Mouse (Mus musculus): ENCODE results near the gene Mylk2.

Mylk2 gene

DNA sequence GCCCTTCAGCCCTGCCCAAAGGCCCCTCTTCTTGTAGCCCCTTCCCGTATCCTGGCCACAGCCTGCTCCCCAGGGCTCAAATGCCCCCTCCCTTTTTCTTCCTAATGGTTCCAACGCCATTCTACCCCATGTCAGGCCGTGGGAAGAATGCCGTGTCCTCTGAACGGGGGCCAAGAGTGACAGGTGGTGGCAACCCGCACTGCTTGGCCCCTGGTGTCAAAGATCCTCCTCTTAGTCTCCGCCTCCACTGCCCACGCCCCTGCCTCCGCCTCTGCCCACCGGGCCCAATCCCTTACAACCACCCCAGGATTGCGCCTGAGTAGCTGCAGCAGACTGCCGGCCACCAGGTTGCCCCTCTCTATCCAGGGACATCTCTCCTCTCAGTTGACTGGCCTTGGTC, at the start of gene Mylk2:
Gene Mylk2, plus strand, starts transcription at position 322 of the 400 bp plus-strand sequence.
- in situ Hi-C loops (cut with MboI): no loop called here

DNA sequence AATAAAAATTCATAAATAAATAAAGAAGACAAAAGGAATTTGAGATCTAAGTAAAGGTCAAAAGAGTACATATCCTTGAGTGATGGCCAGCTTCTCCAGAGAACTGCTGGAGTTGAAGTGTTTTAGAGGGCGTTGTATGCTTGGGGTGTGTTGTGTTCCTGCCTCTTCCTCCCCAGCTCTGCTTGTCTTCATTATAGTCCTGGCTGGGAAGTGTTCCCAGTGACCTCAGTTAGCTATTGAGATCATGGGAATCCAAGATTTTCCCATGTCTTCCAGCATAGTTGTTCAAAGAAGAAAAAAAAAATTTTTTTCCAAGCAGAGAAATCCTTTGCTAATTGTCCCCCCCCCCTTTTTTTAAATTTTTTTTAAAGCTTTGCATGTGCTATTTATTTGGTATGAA, 49.3 kb upstream of the Mylk2 start:
- in situ Hi-C loops (cut with MboI): no loop called here

DNA sequence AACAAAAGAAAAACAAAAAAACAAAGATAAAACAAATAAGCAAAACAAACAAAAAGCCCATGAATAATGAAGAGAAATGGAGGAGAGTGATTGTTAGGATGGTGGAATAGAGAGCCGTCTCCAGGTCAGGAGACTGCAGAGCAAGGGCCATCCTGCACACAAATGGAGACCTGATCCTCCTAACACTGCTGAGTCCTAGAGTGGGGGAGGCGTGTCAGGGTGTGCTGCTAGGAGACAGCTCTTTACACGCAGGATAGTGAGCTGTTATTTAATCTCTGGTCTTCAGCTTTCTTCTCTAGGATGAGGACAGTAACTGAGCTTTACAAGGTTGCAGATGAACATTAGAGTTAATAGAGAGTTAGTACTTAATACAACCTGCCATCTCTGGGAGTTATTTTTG, 48.5 kb upstream of the Mylk2 start:
- in situ Hi-C loops (cut with MboI): no loop called here

DNA sequence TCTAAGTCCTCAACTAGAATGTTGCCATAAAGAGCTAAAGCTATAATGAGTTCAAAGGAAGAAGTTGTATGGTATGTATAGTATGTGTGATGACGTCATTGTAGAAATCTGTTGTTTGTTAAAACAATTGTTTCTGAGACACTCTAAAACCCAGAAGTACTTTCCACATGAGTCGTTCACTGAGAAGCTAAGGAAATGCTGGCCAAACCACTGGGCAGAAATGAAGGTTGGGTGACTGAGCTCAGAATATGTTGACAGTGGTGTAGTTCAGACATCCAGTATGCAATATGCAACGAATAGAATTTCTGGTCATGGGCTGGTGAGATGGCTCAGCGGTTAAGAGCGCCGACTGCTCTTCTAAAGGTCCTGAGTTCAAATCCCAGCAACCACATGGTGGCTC, 47.8 kb upstream of the Mylk2 start:
- in situ Hi-C loops (cut with MboI): no loop called here

DNA sequence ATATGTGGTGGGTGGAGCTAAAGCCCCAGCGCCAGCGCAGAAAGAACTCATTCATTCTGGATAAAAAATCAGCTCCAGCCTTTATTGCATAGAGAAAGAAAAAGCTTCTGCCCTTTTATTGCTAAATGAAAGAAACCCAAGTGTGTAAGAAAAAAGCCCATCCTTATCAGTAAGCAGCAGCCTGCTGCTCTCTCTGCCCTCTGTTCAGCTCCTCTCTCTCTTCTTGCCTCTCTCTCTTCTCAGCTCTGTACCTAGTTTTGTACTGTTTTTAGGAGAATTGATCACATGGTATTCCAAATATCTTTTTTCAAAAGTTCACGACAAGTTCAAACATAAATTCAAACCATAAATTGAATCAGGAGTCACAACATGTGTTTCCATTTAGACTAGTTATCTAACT, 32.9 kb upstream of the Mylk2 start:
- in situ Hi-C loops (cut with MboI): no loop called here

- in situ Hi-C loops (cut with MboI): no loop called here
Measured at GRCm38 (mm10) chr2:152880898-152881297, 30.3 kb upstream of the Mylk2 start.

DNA sequence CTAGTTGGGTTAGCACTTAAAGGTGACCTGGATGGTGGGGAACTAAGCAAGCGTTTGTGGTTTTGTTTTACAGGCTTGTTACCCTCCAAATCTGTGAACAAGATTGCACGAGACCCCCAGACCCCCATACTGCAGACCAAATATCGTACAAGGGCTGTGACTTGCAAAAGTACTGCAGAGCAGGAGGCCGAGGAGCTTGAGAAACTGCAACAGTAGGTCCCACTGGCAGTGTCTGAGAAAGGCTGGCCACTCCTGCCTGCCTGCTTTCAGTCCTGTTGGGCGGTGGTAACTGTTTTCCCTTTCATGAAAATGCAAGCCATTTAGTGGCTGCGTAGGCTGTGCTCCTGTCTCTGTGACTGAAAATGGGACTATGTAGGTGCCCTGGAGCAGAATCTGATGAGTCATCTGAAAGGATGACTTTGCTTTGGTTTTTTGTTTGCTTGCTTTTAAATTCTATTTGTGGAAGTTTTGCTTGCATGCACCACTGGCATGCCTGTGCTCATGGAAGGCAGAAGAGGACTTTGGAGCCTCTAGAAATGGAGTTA, 27.0 kb upstream of the Mylk2 start:
- in situ Hi-C loops (cut with MboI): no loop called here

DNA sequence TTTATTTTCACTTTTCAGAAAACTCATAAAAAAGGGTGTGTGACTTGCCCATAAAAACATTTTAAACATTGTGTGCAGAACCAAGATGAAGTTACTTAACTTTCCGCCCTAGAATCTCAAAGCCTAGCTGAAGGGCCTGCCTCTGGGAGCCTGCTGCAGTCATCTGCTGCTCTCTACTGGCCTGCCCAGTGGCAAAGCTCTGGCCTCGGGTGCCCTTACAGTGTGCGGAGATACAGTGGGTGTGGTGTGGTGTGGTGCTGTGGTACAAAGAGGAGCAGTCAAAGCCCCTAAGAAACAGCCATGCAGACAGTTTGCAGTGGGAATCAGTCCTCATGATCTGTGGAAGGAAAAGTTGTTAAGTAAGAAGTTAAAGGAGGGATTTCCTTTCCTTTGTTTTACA, 23.9 kb upstream of the Mylk2 start:
- in situ Hi-C loops (cut with MboI): no loop called here

- in situ Hi-C loops (cut with MboI): no loop called here
Measured at GRCm38 (mm10) chr2:152888774-152889173, 22.4 kb upstream of the Mylk2 start.

- in situ Hi-C loops (cut with MboI): no loop called here
Measured at GRCm38 (mm10) chr2:152895834-152896233, 15.3 kb upstream of the Mylk2 start.

DNA sequence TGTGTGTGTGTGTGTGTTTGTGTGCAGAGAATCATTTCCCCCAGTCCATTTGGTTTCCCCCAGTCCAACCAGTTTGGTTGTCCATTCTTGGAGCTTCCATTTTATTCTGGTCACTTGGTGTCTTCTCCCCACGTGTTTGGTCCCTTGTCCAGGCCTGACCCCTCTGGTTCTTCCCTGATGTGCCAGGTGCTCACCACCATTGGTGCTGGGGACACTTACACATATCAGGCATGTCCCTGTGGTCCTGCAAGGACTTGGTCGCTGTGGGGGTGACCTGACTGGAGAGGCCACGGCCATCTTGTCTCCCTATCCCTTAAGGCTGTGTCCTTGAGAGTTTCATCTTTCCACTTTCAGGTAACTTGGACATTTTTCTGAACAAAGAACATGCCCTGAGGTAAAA, 14.2 kb upstream of the Mylk2 start:
- in situ Hi-C loops (cut with MboI): no loop called here

GRCm38 (mm10) chr2:152899011-152899410, 12.1 kb upstream of the Mylk2 start:
- in situ Hi-C loops (cut with MboI): no loop called here

- in situ Hi-C loops (cut with MboI): no loop called here
Measured at GRCm38 (mm10) chr2:152901296-152901695, 9.9 kb upstream of the Mylk2 start.

DNA sequence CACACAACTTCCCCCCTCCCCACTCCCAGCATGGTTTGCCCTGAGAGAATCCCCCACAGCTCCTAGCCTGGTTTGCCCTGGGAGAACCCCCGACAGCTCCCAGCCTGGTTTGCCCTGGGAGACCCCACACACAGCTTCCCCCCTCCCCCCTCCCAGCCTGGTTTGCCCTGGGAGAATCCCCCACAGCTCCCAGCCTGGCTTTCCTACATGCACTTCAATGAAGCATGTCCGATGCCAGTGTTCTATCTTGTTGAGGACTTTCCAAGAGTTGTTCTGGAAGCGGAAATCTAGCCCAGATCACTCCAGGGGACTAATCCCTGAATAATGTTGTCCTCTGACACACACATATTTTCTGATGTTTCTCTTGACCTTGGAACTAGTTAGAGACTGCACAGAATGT, 8.5 kb upstream of the Mylk2 start:
- in situ Hi-C loops (cut with MboI): no loop called here

DNA sequence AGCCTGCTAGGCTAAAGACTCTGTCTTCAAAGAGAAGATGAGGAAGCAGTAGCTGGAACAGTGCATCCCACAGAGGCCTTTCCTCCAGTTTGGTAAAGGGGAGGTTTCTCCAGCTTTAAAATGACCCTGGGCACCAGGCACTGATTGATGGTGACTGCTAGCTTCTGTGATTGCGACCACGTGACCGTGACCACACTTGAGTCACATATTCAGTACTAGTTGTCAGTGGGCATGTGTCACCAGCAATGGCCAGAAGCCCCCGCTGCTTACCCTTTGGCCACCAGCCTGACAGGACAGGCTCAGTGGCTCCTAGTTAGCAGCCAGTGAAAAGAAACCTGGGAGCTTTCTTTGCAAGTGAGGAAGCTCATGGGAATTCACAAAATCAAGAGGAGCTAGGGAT, 7.6 kb upstream of the Mylk2 start:
- in situ Hi-C loops (cut with MboI): no loop called here

GRCm38 (mm10) chr2:152904127-152904643, 7.0 kb upstream of the Mylk2 start:
- in situ Hi-C loops (cut with MboI): no loop called here

DNA sequence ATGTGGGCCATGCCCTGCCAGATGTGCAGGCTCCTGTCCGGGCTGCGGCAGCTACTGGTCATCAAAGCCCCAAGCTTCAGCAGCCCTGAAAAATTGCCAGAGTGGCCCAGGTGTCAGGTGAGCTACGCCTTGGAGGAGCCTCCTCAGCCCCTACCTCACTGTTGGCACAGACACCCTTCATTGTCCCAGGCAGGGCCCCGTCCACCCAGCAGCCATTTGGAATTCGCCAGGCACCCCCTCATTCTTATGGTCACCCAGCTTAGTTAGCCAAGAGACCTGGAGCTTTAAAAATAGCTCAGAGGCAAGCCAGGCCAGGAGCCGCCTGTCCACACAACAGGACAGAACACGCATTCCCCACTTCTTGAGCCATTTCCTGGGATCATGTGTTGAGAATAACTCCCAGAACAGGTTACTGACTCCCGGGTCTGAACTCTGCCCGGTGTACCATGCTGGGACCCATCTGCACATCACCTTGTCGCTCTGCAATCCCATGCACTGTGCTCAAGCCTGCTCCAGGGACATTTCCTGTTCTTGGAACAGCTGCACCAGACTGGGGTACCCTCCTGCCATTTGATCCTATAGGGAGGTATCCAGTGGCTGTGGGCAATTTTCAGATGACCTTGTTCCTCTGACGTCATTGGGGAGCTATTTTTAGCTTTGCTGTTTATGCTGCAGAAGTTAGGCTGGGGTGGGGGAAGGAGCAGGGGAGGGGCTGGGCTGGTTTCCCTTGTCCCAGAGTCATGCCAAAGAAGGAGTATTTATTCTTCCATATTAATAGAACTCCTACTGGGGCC, 5.9 kb upstream of the Mylk2 start:
- in situ Hi-C loops (cut with MboI): no loop called here

- in situ Hi-C loops (cut with MboI): no loop called here
Measured at GRCm38 (mm10) chr2:152906274-152907037, 4.7 kb upstream of the Mylk2 start.

GRCm38 (mm10) chr2:152907114-152907943, 3.8 kb upstream of the Mylk2 start:
- in situ Hi-C loops (cut with MboI): no loop called here

GRCm38 (mm10) chr2:152909848-152910247, 1.3 kb upstream of the Mylk2 start:
- in situ Hi-C loops (cut with MboI): no loop called here

DNA sequence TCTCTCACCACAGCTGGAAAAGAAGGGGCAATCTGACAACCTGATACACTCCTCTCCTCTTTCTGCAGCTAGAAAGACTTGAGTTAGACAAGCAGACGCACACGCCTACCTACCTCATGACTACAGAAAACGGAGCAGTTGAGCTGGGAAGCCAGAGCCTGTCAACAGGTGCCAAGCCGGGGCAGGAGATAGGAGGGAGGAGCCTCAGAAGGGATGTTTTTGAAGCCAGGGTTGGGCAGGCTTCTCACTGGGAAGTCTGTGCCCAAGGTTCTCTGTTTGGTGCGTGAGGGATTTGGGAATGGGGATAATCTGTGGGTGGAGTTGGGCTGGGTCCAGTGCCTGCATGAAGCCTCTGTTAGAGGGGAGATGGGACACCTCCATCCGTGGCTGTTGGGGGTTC, 280 bp downstream of the Mylk2 start:
- in situ Hi-C loops (cut with MboI): no loop called here

DNA sequence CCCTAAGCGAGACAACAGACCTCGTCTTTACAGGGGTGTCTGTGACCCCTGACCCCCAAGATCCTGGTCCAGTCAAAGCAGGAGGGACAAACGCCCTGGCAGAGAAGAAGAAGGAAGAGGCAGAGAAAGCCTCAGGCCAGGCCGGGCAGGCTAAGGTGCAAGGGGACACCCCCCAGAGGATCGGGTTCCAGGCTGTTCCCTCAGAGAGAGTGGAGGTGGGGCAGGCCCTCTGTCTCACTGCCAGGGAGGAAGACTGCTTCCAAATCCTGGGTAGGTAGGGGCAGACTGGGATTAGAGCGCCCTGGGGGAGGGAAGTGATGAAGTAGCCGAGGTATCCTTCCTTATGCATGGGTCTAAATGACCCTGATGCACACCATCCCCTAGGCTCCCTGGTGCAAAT, 2.3 kb downstream of the Mylk2 start:
- in situ Hi-C loops (cut with MboI): no loop called here
